Mouse (Mus musculus) kidney, adult 2 months (tissue): ENCODE results near the gene Trpc7. TPM values are rescaled to one million over a fixed set of nuclear protein-coding genes. Genes with fewer than 3 reads are reported as not detected.

Source experiments
- DNase-seq: peaks from one replicate; pipeline ENCODE4 v3.0.0; 2021
- H3K27ac ChIP-seq: fragments of 200-500 bp; 2 replicates; pipeline ENCODE4 v1.5.1; 2012; ENCODE audit warnings: low read depth, low read length, control low read depth, inconsistent platforms; ENCODE audit not compliant: insufficient read depth
- H3K27me3 ChIP-seq: fragments of 200-500 bp; replicated peaks from 2 replicates; pipeline ENCODE4 v1.6.1; 2012; ENCODE audit warnings: mild to moderate bottlenecking, moderate library complexity, low read length, inconsistent platforms; ENCODE audit not compliant: control insufficient read depth, insufficient read depth
- H3K36me3 ChIP-seq: fragments of 200-500 bp; 2 replicates; pipeline ENCODE4 v1.6.1; 2012; ENCODE audit warnings: mild to moderate bottlenecking, moderate library complexity, low read length, inconsistent platforms; ENCODE audit not compliant: control insufficient read depth, insufficient read depth
- H3K4me1 ChIP-seq: fragments of 200-500 bp; 2 replicates; pipeline ENCODE4 v1.6.1; 2011; ENCODE audit warnings: low read length; ENCODE audit not compliant: control insufficient read depth, insufficient read depth
- H3K4me3 ChIP-seq: fragments of 200-500 bp; 2 replicates; pipeline ENCODE4 v1.5.1; 2011; ENCODE audit warnings: mild to moderate bottlenecking, low read depth, low read length, control low read depth; ENCODE audit not compliant: insufficient read depth
- CTCF ChIP-seq: fragments of 200-500 bp; conservative IDR thresholded peaks from 2 replicates; pipeline ENCODE4 v1.5.1; 2011; ENCODE audit warnings: low read depth, mild to moderate bottlenecking, control low read depth, low read length, moderate library complexity, mixed read lengths; ENCODE audit not compliant: insufficient read depth, insufficient read length
- POLR2A ChIP-seq: fragments of 200-500 bp; IDR thresholded peaks from one replicate; pipeline ENCODE4 v1.6.1; 2011; ENCODE audit warnings: low read depth, low read length, control low read depth
- WGBS: fragments of 180-500 bp; shearing (Covaris S2); methylation state at CpG from one replicate; pipeline ENCODE4 v1.1.7; 2018; 5-methylcytosine and 5-hydroxymethylcytosine counted together
- polyA plus RNA-seq: library from polyadenylated mRNA; depleted of rRNA; stranded (reverse); fragments of >200 nt; gene quantifications from 2 replicates; pipeline ENCODE4 v1.2.3, GENCODE M21; 2012

Trpc7 gene
- polyA plus RNA-seq, 1 experiment: not detected

- H3K27me3 ChIP-seq: no peaks in the 10 kb centered on the region
- no peaks in the 10 kb centered on the region for H3K36me3 ChIP-seq
- DNase-seq: no peak
- H3K4me1 ChIP-seq: no peaks in the 10 kb centered on the region
- TF ChIP-seq CTCF (no peak), POLR2A (no peak)
- no peak overlapping the region for H3K4me3 ChIP-seq
- H3K27ac ChIP-seq: no peak overlapping the region
- WGBS: 40% methylated on average over 7 of the region's 7 CpGs
Measured at GRCm38 (mm10) chr13:56794441-56794840, 101.4 kb downstream of the Trpc7 start.

- 84% methylated on average over 3 of the region's 3 CpGs for WGBS
- TF ChIP-seq CTCF (no peak), POLR2A (no peak)
Measured at GRCm38 (mm10) chr13:56792844-56793243, 102.9 kb downstream of the Trpc7 start.

GRCm38 (mm10) chr13:56790683-56791082 lies 105.1 kb downstream of the Trpc7 start:
- no peaks in the 10 kb centered on the region for H3K36me3 ChIP-seq
- no peaks in the 10 kb centered on the region for H3K4me1 ChIP-seq
- DNase-seq: no peak
- no peak overlapping the region for H3K4me3 ChIP-seq
- WGBS: 100% methylated on average over 3 of the region's 3 CpGs
- H3K27ac ChIP-seq: no peak overlapping the region
- no peak for TF ChIP-seq POLR2A
- no peak for TF ChIP-seq CTCF
- no peaks in the 10 kb centered on the region for H3K27me3 ChIP-seq

More at GRCm38 (mm10) chr13:56792844-56793243, 102.9 kb downstream of the Trpc7 start:
- H3K4me1 ChIP-seq: no peaks in the 10 kb centered on the region
- H3K27me3 ChIP-seq: no peaks in the 10 kb centered on the region
- H3K4me3 ChIP-seq: no peak overlapping the region
- no peaks in the 10 kb centered on the region for H3K36me3 ChIP-seq
- no peak overlapping the region for H3K27ac ChIP-seq
- DNase-seq: no peak

GRCm38 (mm10) chr13:56782621-56783020 lies 113.2 kb downstream of the Trpc7 start:
- no peak overlapping the region for H3K4me3 ChIP-seq
- no peak overlapping the region for H3K27ac ChIP-seq
- WGBS: 88% methylated on average over 1 of the region's 1 CpGs
- TF ChIP-seq CTCF (no peak), POLR2A (no peak)
- H3K36me3 ChIP-seq: no peaks in the 10 kb centered on the region
- DNase-seq: no peak
- no peaks in the 10 kb centered on the region for H3K4me1 ChIP-seq
- H3K27me3 ChIP-seq: no peaks in the 10 kb centered on the region

GRCm38 (mm10) chr13:56781697-56782096 lies 114.1 kb downstream of the Trpc7 start:
- TF ChIP-seq POLR2A (no peak), CTCF (no peak)
- no peaks in the 10 kb centered on the region for H3K4me1 ChIP-seq
- H3K27ac ChIP-seq: no peak overlapping the region
- H3K4me3 ChIP-seq: no peak overlapping the region
- 76% methylated on average over 3 of the region's 3 CpGs for WGBS
- H3K27me3 ChIP-seq: no peaks in the 10 kb centered on the region
- H3K36me3 ChIP-seq: no peaks in the 10 kb centered on the region
- DNase-seq: no peak

GRCm38 (mm10) chr13:56780746-56781469 lies 114.9 kb downstream of the Trpc7 start:
- 63% methylated on average over 13 of the region's 13 CpGs for WGBS
- Histone ChIP-seq H3K27ac (no peak overlapping the region), H3K4me3 (no peak overlapping the region), H3K4me1 (no peaks in the 10 kb centered on the region), H3K27me3 (no peaks in the 10 kb centered on the region), H3K36me3 (no peaks in the 10 kb centered on the region)
- DNase-seq: no peak
- no peak for TF ChIP-seq CTCF
- TF ChIP-seq POLR2A: no peak

- DNase-seq: no peak
- H3K4me1 ChIP-seq: no peaks in the 10 kb centered on the region
- no peak overlapping the region for H3K4me3 ChIP-seq
- TF ChIP-seq POLR2A: no peak
- no peak for TF ChIP-seq CTCF
- no peaks in the 10 kb centered on the region for H3K36me3 ChIP-seq
- no peak overlapping the region for H3K27ac ChIP-seq
- 66% methylated on average over 5 of the region's 5 CpGs for WGBS
- no peaks in the 10 kb centered on the region for H3K27me3 ChIP-seq
Measured at GRCm38 (mm10) chr13:56774304-56774703, 121.5 kb downstream of the Trpc7 start.
